Mouse (Mus musculus) cerebellum, postnatal 10 days (tissue): ENCODE data around the gene Fbxw10.

Source experiments
- DNase-seq, 2 experiments: peaks; one replicate each; pipeline ENCODE4 v3.0.0; 2021; ENCODE audit warnings: mixed read lengths in 2 of 2

Fbxw10 gene

GRCm38 (mm10) chr11:62845730-62846129, 1.1 kb upstream of the Fbxw10 start:
- no peak for DNase-seq

- no peak for DNase-seq
Observed at GRCm38 (mm10) chr11:62847655-62848191, 854 bp downstream of the Fbxw10 start.

- DNase-seq = peak; percentile 64 to 68
Observed at GRCm38 (mm10) chr11:62848301-62848700, 1.4 kb downstream of the Fbxw10 start.

- peak; percentile 30 to 50 for DNase-seq
Observed at GRCm38 (mm10) chr11:62851199-62851598, 4.3 kb downstream of the Fbxw10 start.

- DNase-seq = no peak
Observed at GRCm38 (mm10) chr11:62853334-62853733, 6.5 kb downstream of the Fbxw10 start.

GRCm38 (mm10) chr11:62865562-62865961, 18.7 kb downstream of the Fbxw10 start:
- DNase-seq = no peak

GRCm38 (mm10) chr11:62866685-62867084, 19.8 kb downstream of the Fbxw10 start:
- no peak for DNase-seq

GRCm38 (mm10) chr11:62869201-62869600, 22.3 kb downstream of the Fbxw10 start:
- DNase-seq = no peak

- DNase-seq = no peak
Observed at GRCm38 (mm10) chr11:62869715-62870371, 23.0 kb downstream of the Fbxw10 start.

- DNase-seq = no peak
Observed at GRCm38 (mm10) chr11:62873479-62873878, 26.6 kb downstream of the Fbxw10 start.

GRCm38 (mm10) chr11:62875696-62876095, 28.8 kb downstream of the Fbxw10 start:
- no peak for DNase-seq

- no peak for DNase-seq
Observed at GRCm38 (mm10) chr11:62876445-62876844, 29.6 kb downstream of the Fbxw10 start.

- no peak for DNase-seq
Observed at GRCm38 (mm10) chr11:62877391-62877790, 30.5 kb downstream of the Fbxw10 start.

GRCm38 (mm10) chr11:62878728-62879127, 31.9 kb downstream of the Fbxw10 start:
- peak in 1 of 2 experiments; percentile 14 for DNase-seq

GRCm38 (mm10) chr11:62879220-62880048, 32.6 kb downstream of the Fbxw10 start, which contains the start of gene Tvp23b:
TSS of gene Tvp23b (plus strand) at chr11:62879455.
- peak; percentile 100 for DNase-seq

- DNase-seq = no peak
Observed at GRCm38 (mm10) chr11:62883407-62883806, 36.5 kb downstream of the Fbxw10 start.

GRCm38 (mm10) chr11:62885323-62885722, 38.5 kb downstream of the Fbxw10 start:
- no peak for DNase-seq

GRCm38 (mm10) chr11:62890796-62891195, 43.9 kb downstream of the Fbxw10 start:
- DNase-seq = no peak

- DNase-seq = no peak
Observed at GRCm38 (mm10) chr11:62891763-62892162, 44.9 kb downstream of the Fbxw10 start.

- peak; percentile 82 to 89 for DNase-seq
Observed at GRCm38 (mm10) chr11:62901699-62902323, 54.9 kb downstream of the Fbxw10 start.

GRCm38 (mm10) chr11:62903871-62904495, 57.1 kb downstream of the Fbxw10 start:
- DNase-seq = no peak

- no peak for DNase-seq
Observed at GRCm38 (mm10) chr11:62909720-62910306, 62.9 kb downstream of the Fbxw10 start.
